Mouse (Mus musculus) heart, adult 2 months (tissue): ENCODE measurements around the gene Stra6.

Source experiments
- CTCF ChIP-seq: fragments of 200-600 bp; IDR thresholded peaks from 2 replicates; pipeline ENCODE4 v1.8.1; 2022; ENCODE audit warnings: antibody characterized with exemption, mild to moderate bottlenecking, moderate library complexity
- POLR2A ChIP-seq: fragments of 200-500 bp; IDR thresholded peaks from 2 replicates; pipeline ENCODE4 v1.6.1; 2011; ENCODE audit warnings: mild to moderate bottlenecking, low read depth, low read length, control low read depth; ENCODE audit not compliant: insufficient read depth

GRCm38 (mm10) chr9:58160315-58160714, 96.7 kb downstream of the Stra6 start:
- TF ChIP-seq CTCF = no peak
- TF ChIP-seq POLR2A = no peak
